Mouse (Mus musculus) heart, adult 2 months (tissue): ENCODE results near the gene Haus5. TPM values are rescaled to one million over a fixed set of nuclear protein-coding genes. Genes with fewer than 3 reads are reported as not detected.

ENCODE experiments used
- DNase-seq, 2 experiments: peaks; one replicate each; pipeline ENCODE4 v3.0.0; 2021
- H3K27ac ChIP-seq: fragments of 200-600 bp; 2 replicates; pipeline ENCODE4 v1.8.1; 2022
- H3K27me3 ChIP-seq: fragments of 200-500 bp; 2 replicates; pipeline ENCODE4 v1.6.1; 2012; ENCODE audit warnings: mild to moderate bottlenecking, low read length, inconsistent platforms, mixed read lengths; ENCODE audit not compliant: control insufficient read depth, insufficient read depth
- H3K36me3 ChIP-seq: fragments of 200-500 bp; 2 replicates; pipeline ENCODE4 v1.6.1; 2012; ENCODE audit warnings: low read length, inconsistent platforms; ENCODE audit not compliant: control insufficient read depth, insufficient read depth
- H3K4me1 ChIP-seq: fragments of 200-500 bp; 2 replicates; pipeline ENCODE4 v1.6.1; 2011; ENCODE audit warnings: low read length; ENCODE audit not compliant: control insufficient read depth, insufficient read depth
- H3K4me3 ChIP-seq: fragments of 200-600 bp; 2 replicates; pipeline ENCODE4 v1.8.1; 2022
- H3K79me2 ChIP-seq: fragments of 200-500 bp; replicated peaks from 2 replicates; pipeline ENCODE4 v1.6.1; 2012; ENCODE audit warnings: mild to moderate bottlenecking, inconsistent platforms, low read length, moderate library complexity, mixed read lengths; ENCODE audit not compliant: control insufficient read depth, insufficient read depth
- H3K9ac ChIP-seq: fragments of 200-500 bp; 2 replicates; pipeline ENCODE4 v1.6.1; 2012; ENCODE audit warnings: low read depth, mild to moderate bottlenecking, control low read depth, inconsistent platforms, low read length, mixed read lengths
- CTCF ChIP-seq: fragments of 200-600 bp; IDR thresholded peaks from 2 replicates; pipeline ENCODE4 v1.8.1; 2022; ENCODE audit warnings: antibody characterized with exemption, mild to moderate bottlenecking, moderate library complexity
- EP300 ChIP-seq: fragments of 200-500 bp; IDR thresholded peaks from 2 replicates; pipeline ENCODE4 v1.6.1; 2011; ENCODE audit warnings: low read depth, low read length, control low read depth; ENCODE audit not compliant: insufficient read depth
- POLR2A ChIP-seq: fragments of 200-500 bp; IDR thresholded peaks from 2 replicates; pipeline ENCODE4 v1.6.1; 2011; ENCODE audit warnings: mild to moderate bottlenecking, low read depth, low read length, control low read depth; ENCODE audit not compliant: insufficient read depth
- WGBS: fragments of 180-500 bp; shearing (Covaris S2); methylation state at CpG from one replicate; pipeline ENCODE4 v1.1.7; 2018; 5-methylcytosine and 5-hydroxymethylcytosine counted together
- intact Hi-C: fragments of 180-260 bp; cut with DNase I; formaldehyde crosslinking; loops from one replicate; pipeline ENCODE4 v1.15.1; 2025
- long read RNA-seq: library from polyadenylated mRNA; stranded (forward); transcript quantifications from one replicate; pipeline ENCODE4 v2.0.0, GENCODE M21; 2021
- polyA plus RNA-seq: library from polyadenylated mRNA; depleted of rRNA; stranded (reverse); fragments of >200 nt; gene quantifications from 2 replicates; pipeline ENCODE4 v1.2.3, GENCODE M21; 2012; rRNA removed
- total RNA-seq, 2 experiments: library from RNA; stranded (reverse); gene quantifications; 2 replicates each; pipeline ENCODE4 v1.2.3; 2021

Haus5 gene
- total RNA-seq (1 to 10 TPM; 3.3 to 3.9 TPM), polyA plus RNA-seq (3.7 and 4.9 TPM in 2 replicates)
- long read RNA-seq, transcript Haus5-201 (19 exons, 2,187 nt) = major isoform, 5 of 6 reads
- long read RNA-seq, partial matches to known transcripts = 0 of 6 reads
- long read RNA-seq, other reads (novel, unspliced or antisense) = 1 of 6 reads

DNA sequence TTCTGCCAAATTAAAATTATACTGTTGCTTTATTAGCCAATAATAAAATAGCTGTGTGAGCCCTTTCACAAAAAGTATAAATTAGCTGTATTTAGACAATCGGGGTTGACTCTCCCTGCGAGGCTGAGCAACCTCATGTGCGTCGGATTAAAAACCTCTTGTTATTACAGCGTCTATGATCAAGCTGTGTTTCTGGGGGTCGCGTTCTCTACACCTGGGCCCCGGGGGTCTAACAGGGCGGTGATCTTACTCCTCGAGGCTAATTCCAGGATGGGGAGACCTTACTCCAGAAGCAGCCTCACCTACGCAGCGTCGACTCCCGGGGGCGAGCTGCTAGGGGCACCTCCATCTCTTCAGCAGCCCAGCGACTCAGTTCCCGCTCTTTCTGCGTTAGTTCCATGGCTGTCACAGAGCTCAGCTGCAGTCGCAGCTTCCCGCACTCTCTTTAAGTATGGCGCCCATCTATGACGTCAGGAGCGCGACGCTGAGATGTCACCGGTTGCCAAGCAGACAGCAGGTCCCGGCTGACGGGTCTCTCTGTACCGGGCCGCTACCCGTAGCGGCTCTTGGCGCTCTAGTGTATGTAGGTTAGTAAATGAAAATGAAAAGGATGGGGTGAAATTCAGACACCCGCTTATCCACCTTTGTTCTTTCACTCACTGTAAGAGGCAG, at the start of gene Haus5:
Gene Haus5, minus strand, starts transcription at position 466 of the 672 bp plus-strand sequence.
- Histone ChIP-seq H3K4me3 (peak within 1 kb of the TSS; percentile 72), H3K36me3 (no peaks in the 10 kb centered on the region), H3K4me1 (no peaks in the 10 kb centered on the region), H3K9ac (peak within 1 kb of the TSS; percentile 80), H3K27ac (peak within 1 kb of the TSS; percentile 67), H3K79me2 (no peaks in the 10 kb centered on the region), H3K27me3 (no peaks in the 10 kb centered on the region)
- intact Hi-C loops = loop anchor here (1.0 to 10.0 kb wide), 3 partner anchors 14 to 190 kb away; partner anchors contain the start of genes Ffar3, Rbm42 and Tmem147
- DNase-seq = peak; percentile 89 to 92
- TF ChIP-seq POLR2A (peak; percentile 54), CTCF (no peak), EP300 (peak; percentile 58; the same call in 1 of the 2 replicates)
- WGBS = under 1% methylated on average over 34 of the region's 34 CpGs

DNA sequence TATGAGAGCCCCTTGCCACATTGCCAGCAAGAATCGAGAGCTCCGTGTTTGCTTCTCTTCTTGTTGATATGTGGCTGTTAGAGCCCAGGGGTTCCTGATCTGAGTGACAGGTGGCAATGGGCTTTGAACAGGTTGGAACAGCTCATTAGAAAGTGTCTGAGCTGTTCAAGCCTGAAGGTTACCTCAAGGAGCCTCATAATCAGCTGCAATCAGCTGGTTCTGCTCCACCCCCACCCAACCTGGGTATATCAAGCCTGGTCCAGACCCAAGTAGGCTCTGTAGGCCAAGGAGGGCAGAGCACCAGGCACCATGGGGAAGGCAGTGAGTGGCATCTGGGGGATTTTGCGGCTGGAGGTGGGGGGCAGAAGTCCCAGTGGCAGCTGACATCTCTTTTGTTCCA, 47.1 kb upstream of the Haus5 start, which contains the start of gene Atp4a:
Gene Atp4a, plus strand, starts transcription at position 268 of the 400 bp plus-strand sequence.
- TF ChIP-seq CTCF (no peak), EP300 (no peak), POLR2A (no peak)

DNA sequence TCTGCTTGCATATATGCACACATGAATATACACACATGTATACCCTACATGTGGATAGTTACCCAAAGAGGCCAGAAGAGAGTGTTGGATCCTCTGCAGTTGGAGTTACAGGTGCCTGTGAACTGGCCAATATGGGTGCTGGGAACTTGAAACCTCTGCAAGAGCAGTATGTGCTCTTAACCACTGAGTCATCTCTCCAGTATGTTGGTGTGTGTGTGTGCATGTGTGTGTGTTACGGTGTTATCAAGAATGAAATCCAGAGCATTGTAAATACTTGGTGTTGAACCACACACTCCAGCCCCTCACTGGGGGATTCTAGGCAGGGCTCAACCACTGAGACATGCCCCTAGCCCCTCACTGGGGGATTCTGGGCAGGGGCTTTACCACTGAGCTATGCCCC, 42.6 kb upstream of the Haus5 start:
- Histone ChIP-seq H3K36me3 (no peaks in the 10 kb centered on the region), H3K4me3 (no peak overlapping the region), H3K27me3 (no peaks in the 10 kb centered on the region), H3K79me2 (no peaks in the 10 kb centered on the region), H3K9ac (no peak overlapping the region), H3K27ac (no peak overlapping the region), H3K4me1 (no peaks in the 10 kb centered on the region)
- TF ChIP-seq POLR2A (no peak), CTCF (no peak), EP300 (no peak)
- 81% methylated on average over 1 of the region's 1 CpGs for WGBS
- DNase-seq = no peak
- intact Hi-C loops = no loop called here

More for the DNA sequence above, 47.1 kb upstream of the Haus5 start, which contains the start of gene Atp4a:
- H3K4me1 ChIP-seq = no peaks in the 10 kb centered on the region
- H3K27me3 ChIP-seq = no peaks in the 10 kb centered on the region
- no peak within 1 kb of the TSS for H3K9ac ChIP-seq
- DNase-seq = no peak
- no peaks in the 10 kb centered on the region for H3K36me3 ChIP-seq
- intact Hi-C loops = no loop called here
- no peak within 1 kb of the TSS for H3K4me3 ChIP-seq
- H3K79me2 ChIP-seq = no peaks in the 10 kb centered on the region
- H3K27ac ChIP-seq = no peak within 1 kb of the TSS
- WGBS = 71% methylated on average over 3 of the region's 3 CpGs

DNA sequence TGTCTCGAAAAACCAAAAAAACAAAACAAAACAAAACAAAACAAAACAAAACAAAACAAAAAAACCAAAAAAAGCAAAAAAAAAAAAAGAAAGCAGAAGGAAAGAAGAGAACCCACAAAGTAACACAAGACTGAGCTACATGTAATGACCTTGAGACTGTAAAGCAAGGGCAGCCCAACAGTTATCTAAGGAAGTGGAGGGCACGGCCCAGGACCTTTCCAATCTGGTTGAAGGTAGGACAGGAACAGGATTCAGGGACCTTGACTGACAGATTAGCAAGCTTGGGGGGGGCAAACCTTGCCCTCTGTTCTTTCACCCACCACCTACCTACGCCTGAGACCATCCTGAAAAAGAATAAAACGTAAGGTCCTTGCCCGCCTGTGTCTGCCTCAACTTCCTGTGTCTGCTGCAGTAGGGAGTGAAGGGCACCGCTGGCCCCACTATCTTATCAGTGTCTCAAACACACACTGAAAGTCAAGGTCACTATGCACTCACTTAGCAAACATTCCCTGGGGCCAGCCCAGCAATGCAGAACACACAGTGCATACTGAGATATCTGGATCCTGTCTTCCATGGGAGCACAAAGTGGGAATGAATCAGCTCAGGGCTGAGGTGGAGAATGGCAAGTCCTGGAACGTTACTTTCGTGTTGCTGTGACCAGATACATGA, 41.6 kb upstream of the Haus5 start:
- intact Hi-C loops = no loop called here
- TF ChIP-seq POLR2A (no peak), EP300 (no peak), CTCF (no peak)
- H3K27ac ChIP-seq = peak overlapping the region; percentile 57; the same call in 1 of the 2 replicates
- peak in 1 of 2 experiments; percentile 38 for DNase-seq
- H3K4me1 ChIP-seq = no peaks in the 10 kb centered on the region
- H3K79me2 ChIP-seq = no peaks in the 10 kb centered on the region
- no peaks in the 10 kb centered on the region for H3K36me3 ChIP-seq
- 25% methylated on average over 8 of the region's 8 CpGs for WGBS
- H3K4me3 ChIP-seq = no peak overlapping the region
- no peaks in the 10 kb centered on the region for H3K27me3 ChIP-seq
- no peak overlapping the region for H3K9ac ChIP-seq

DNA sequence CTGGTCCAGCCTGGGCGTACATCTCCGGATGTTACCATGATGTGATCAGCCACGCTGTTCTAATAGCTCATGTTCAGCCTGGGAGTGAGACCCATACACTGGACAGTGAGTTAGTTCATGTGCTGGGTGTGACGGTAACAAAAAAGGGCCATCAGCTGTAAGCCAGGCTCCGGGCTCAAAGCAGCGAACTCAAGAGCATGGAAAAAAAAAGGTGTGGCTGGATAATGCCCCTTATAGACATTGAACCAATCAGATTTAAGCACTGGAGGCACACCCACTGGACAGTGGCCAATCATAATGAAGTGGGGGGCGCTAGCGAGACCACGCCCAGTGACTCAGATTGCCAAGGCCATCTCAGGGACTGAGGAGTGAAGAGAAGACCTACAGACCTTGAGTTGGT, 33.8 kb upstream of the Haus5 start, which contains the start of gene 2200002J24Rik:
Gene 2200002J24Rik, plus strand, starts transcription at position 338 of the 400 bp plus-strand sequence.
- intact Hi-C loops = no loop called here
- H3K36me3 ChIP-seq = no peaks in the 10 kb centered on the region
- H3K9ac ChIP-seq = no peak within 1 kb of the TSS
- DNase-seq = no peak
- H3K4me3 ChIP-seq = no peak within 1 kb of the TSS
- no peaks in the 10 kb centered on the region; the same call in 1 of the 2 replicates for H3K4me1 ChIP-seq
- H3K79me2 ChIP-seq = no peaks in the 10 kb centered on the region
- 40% methylated on average over 9 of the region's 9 CpGs for WGBS
- no peak within 1 kb of the TSS for H3K27ac ChIP-seq
- TF ChIP-seq POLR2A = no peak
- TF ChIP-seq EP300 = no peak
- TF ChIP-seq CTCF = no peak
- H3K27me3 ChIP-seq = no peaks in the 10 kb centered on the region
